Mouse (Mus musculus) stomach, postnatal 0 days (tissue): ENCODE measurements around the gene Sema3b. TPM values are rescaled to one million over a fixed set of nuclear protein-coding genes. Genes with fewer than 3 reads are reported as not detected.
A peak's percentile ranks its signal among the peaks of the same experiment; 100 is the strongest.

ENCODE experiments used
- ATAC-seq: fragments of 200-750 bp; cut with Nextera tagmentation; 2 replicates; pipeline ENCODE4 v1.8.0; 2017; ENCODE audit not compliant: low FRiP score, low TSS enrichment
- DNase-seq: peaks from one replicate; pipeline ENCODE4 v3.0.0-alpha.2; 2016; ENCODE audit warnings: low spot score
- H3K27ac ChIP-seq: fragments of 300-500 bp; sonication (generic); replicated peaks from 2 replicates; pipeline ENCODE4 v1.5.1; 2014; ENCODE audit warnings: mild to moderate bottlenecking, control low read depth
- H3K27me3 ChIP-seq: fragments of 300-500 bp; sonication (generic); 2 replicates; pipeline ENCODE4 v1.6.1; 2014; ENCODE audit warnings: low read length; ENCODE audit not compliant: control insufficient read depth, insufficient read depth
- H3K36me3 ChIP-seq: fragments of 300-500 bp; sonication (generic); 2 replicates; pipeline ENCODE4 v1.6.1; 2014; ENCODE audit warnings: low read length, mixed read lengths; ENCODE audit not compliant: control insufficient read depth, insufficient read depth
- H3K4me1 ChIP-seq: fragments of 300-500 bp; sonication (generic); replicated peaks from 2 replicates; pipeline ENCODE4 v1.6.1; 2014; ENCODE audit warnings: antibody characterized with exemption; ENCODE audit not compliant: control insufficient read depth, insufficient read depth
- H3K4me2 ChIP-seq: fragments of 300-500 bp; sonication (generic); replicated peaks from 2 replicates; pipeline ENCODE4 v1.6.1; 2014; ENCODE audit warnings: low read depth, mild to moderate bottlenecking, control low read depth, moderate library complexity
- H3K4me3 ChIP-seq: fragments of 300-500 bp; sonication (generic); 2 replicates; pipeline ENCODE4 v1.5.1; 2014; ENCODE audit warnings: low read depth, low read length, control low read depth
- H3K9ac ChIP-seq: fragments of 300-500 bp; sonication (generic); 2 replicates; pipeline ENCODE4 v1.6.1; 2014; ENCODE audit warnings: mild to moderate bottlenecking, low read length, control low read depth, mixed read lengths
- H3K9me3 ChIP-seq: fragments of 300-500 bp; sonication (generic); 2 replicates; pipeline ENCODE4 v1.6.1; 2016; ENCODE audit warnings: low read length; ENCODE audit not compliant: control insufficient read depth
- CTCF ChIP-seq: IDR thresholded peaks from 2 replicates; pipeline ENCODE4 v1.5.1; 2016; ENCODE audit warnings: antibody characterized with exemption, low read depth, mild to moderate bottlenecking, moderate library complexity
- EP300 ChIP-seq: optimal IDR thresholded peaks from 2 replicates; pipeline ENCODE3; 2016; ENCODE audit warnings: antibody characterized with exemption
- WGBS: fragments of 180-500 bp; shearing (Covaris S2); extraction: QIAGEN DNeasy Blood & Tissue Kit; methylation state at CpG from one replicate; pipeline ENCODE4 v1.1.7; 2014; 5-methylcytosine and 5-hydroxymethylcytosine counted together
- polyA plus RNA-seq: library from polyadenylated mRNA; unstranded; fragments of >200 nt; fragmentation: Nextera tagmentation; extraction: Ambion mirVana; gene quantifications from 2 replicates; pipeline ENCODE4 v1.2.1, GENCODE M21; 2015

The Sema3b gene
- polyA plus RNA-seq, 1 experiment from 2014 or later: 16.3 TPM

GRCm38 (mm10) chr9:107607653-107608245 is 1.3 kb downstream of the Sema3b start:
- Histone ChIP-seq H3K9ac (peak overlapping the region; percentile 28), H3K27me3 (no peaks in the 10 kb centered on the region), H3K4me2 (0 out of 2 replicates have a peak overlapping the region, but pooled peaks have one; percentile 11), H3K4me3 (no peak overlapping the region), H3K9me3 (no peaks in the 10 kb centered on the region), H3K27ac (peak overlapping the region; percentile 53; the same call in 1 of the 2 replicates), H3K4me1 (peaks cover 16% of the 10 kb centered on the region), H3K36me3 (no peaks in the 10 kb centered on the region)
- no peak for TF ChIP-seq EP300
- TF ChIP-seq CTCF: no peak
- DNase-seq (peak; percentile 55), ATAC-seq (no peak)
- WGBS: 51% methylated on average over 9 of the region's 9 CpGs

GRCm38 (mm10) chr9:107607036-107607435 is 2.0 kb downstream of the Sema3b start:
- Histone ChIP-seq H3K4me1 (peaks cover 15% of the 10 kb centered on the region), H3K4me2 (peak overlapping the region; percentile 43), H3K9me3 (no peaks in the 10 kb centered on the region), H3K36me3 (no peaks in the 10 kb centered on the region), H3K4me3 (no peak overlapping the region; the same call in 1 of the 2 replicates), H3K27ac (peak overlapping the region; percentile 53; the same call in 1 of the 2 replicates), H3K27me3 (no peaks in the 10 kb centered on the region), H3K9ac (peak overlapping the region; percentile 31; the same call in 1 of the 2 replicates)
- WGBS: 46% methylated on average over 2 of the region's 2 CpGs
- DNase-seq: no peak
- TF ChIP-seq CTCF (no peak), EP300 (no peak)
- ATAC-seq: no peak

GRCm38 (mm10) chr9:107606591-107606990 is 2.4 kb downstream of the Sema3b start:
- TF ChIP-seq EP300: no peak
- TF ChIP-seq CTCF: no peak
- Histone ChIP-seq H3K36me3 (no peaks in the 10 kb centered on the region), H3K27ac (peak overlapping the region; percentile 61), H3K4me2 (peak overlapping the region; percentile 43), H3K4me3 (no peak overlapping the region; the same call in 1 of the 2 replicates), H3K27me3 (no peaks in the 10 kb centered on the region), H3K4me1 (peaks cover 10% of the 10 kb centered on the region), H3K9ac (peak overlapping the region; percentile 31; the same call in 1 of the 2 replicates), H3K9me3 (no peaks in the 10 kb centered on the region)
- ATAC-seq: 0 out of 2 replicates have a peak, but pooled peaks have one; percentile 27
- WGBS: 24% methylated on average over 9 of the region's 9 CpGs
- peak; percentile 70 for DNase-seq

DNA sequence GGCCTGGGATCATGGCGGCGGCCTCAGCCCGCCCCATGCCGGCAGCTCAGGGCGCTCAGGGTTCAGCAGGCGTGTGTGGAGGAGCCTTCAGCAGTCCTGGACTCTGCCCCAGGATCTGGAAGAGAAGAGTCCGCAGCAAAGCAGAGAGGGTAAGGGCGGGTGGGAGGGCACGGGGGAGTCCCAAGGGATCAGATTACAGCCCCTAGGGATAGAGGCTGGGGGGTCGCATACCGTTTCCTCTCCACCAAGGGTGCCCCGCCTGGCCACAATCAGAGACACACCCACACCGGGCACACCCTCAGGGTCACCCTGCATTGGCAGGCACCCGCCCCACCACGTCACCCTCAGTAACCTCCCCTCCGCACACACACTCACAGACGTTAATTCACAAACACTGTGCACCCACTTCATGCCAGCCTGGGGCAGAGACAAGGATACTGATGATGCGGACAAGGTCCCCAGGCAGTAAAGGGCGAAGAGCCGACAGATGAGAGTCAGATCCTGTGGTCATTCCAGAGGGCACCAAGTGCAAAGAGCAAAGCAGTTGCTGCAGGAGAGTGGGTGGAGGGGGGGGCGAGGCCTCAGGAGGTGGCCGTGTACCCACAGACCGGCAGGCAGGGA is 3.9 kb downstream of the Sema3b start:
- DNase-seq: peak; percentile 93

GRCm38 (mm10) chr9:107603251-107603650 is 5.8 kb downstream of the Sema3b start:
- ATAC-seq: no peak
- WGBS: 64% methylated on average over 6 of the region's 6 CpGs
- TF ChIP-seq EP300: no peak
- TF ChIP-seq CTCF: no peak
- Histone ChIP-seq H3K9me3 (no peaks in the 10 kb centered on the region), H3K36me3 (no peaks in the 10 kb centered on the region), H3K9ac (no peak overlapping the region), H3K27ac (no peak overlapping the region), H3K4me1 (no peaks in the 10 kb centered on the region), H3K27me3 (no peaks in the 10 kb centered on the region), H3K4me2 (no peak overlapping the region), H3K4me3 (no peak overlapping the region)
- DNase-seq: no peak

More for the DNA sequence above, 3.9 kb downstream of the Sema3b start:
- Histone ChIP-seq H3K4me3 (peak overlapping the region; percentile 19), H3K27ac (peak overlapping the region; percentile 75), H3K27me3 (no peaks in the 10 kb centered on the region), H3K9me3 (no peaks in the 10 kb centered on the region), H3K4me1 (peaks cover 7% of the 10 kb centered on the region; the same call in 1 of the 2 replicates), H3K4me2 (peak overlapping the region; percentile 46), H3K36me3 (no peaks in the 10 kb centered on the region), H3K9ac (peak overlapping the region; percentile 48; the same call in 1 of the 2 replicates)
- peak; percentile 84 for ATAC-seq
- 36% methylated on average over 22 of the region's 23 CpGs for WGBS
- TF ChIP-seq EP300 (no peak), CTCF (0 out of 2 replicates have a peak, but pooled peaks have one; percentile 2)

DNA sequence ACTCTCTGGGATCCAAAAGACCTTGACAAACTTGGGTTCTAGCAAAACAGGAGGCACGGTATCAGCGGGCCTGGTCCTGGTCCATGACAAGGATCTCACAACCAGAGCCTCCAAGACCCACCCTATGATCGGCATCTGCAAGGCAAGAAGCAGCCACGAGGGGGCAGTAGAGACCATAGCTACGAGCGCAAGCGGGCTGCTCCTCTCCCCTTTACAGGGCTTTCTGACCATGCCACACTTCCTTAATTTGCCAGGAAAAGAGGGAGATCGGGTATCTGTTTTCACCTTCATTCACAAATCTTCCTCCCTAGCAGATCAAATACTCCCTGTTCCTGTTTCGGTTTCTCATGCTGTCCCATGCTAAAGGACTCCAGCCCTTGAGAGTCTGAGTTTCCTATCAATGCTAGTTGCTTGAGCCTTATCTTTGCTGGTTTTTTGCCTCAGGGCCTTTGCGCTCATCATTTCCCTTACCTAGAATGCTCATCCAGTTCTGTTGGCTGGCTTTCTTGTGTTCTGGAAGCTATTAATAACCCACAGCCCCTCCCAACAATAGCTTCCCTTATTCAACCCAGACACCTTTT is 6.9 kb downstream of the Sema3b start:
- no peaks in the 10 kb centered on the region for H3K4me1 ChIP-seq
- H3K9ac ChIP-seq: no peak overlapping the region
- DNase-seq: peak; percentile 93
- no peaks in the 10 kb centered on the region for H3K27me3 ChIP-seq
- H3K9me3 ChIP-seq: no peaks in the 10 kb centered on the region
- H3K4me2 ChIP-seq: no peak overlapping the region
- ATAC-seq: no peak; the same call in 1 of the 2 replicates
- TF ChIP-seq EP300 (no peak), CTCF (peak; percentile 99)
- no peak overlapping the region for H3K27ac ChIP-seq
- WGBS: 8% methylated on average over 10 of the region's 10 CpGs
- no peak overlapping the region for H3K4me3 ChIP-seq
- no peaks in the 10 kb centered on the region for H3K36me3 ChIP-seq
